Mouse (Mus musculus): ENCODE results near the gene Col24a1. TPM values are rescaled to one million over a fixed set of nuclear protein-coding genes. Genes with fewer than 3 reads are reported as not detected.

Gene Col24a1
- total RNA-seq (2021) (under 1 TPM in 1 of 2 experiments, not detected in 1; 0.07 TPM), polyA plus RNA-seq (2012; rRNA removed) (0.02 TPM in 1 of 2 replicates, not detected in the other)
- long read RNA-seq: 0 reads

GRCm38 (mm10) chr3:145292337-145293134 lies at the start of gene Col24a1:
Gene Col24a1 (plus strand): TSS chr3:145292472.
- no peak for DNase-seq

GRCm38 (mm10) chr3:145248040-145248439 lies 44.2 kb upstream of the Col24a1 start:
- no peak for DNase-seq

- DNase-seq: no peak
Observed at GRCm38 (mm10) chr3:145253066-145253465, 39.2 kb upstream of the Col24a1 start.

- DNase-seq: no peak
Observed at GRCm38 (mm10) chr3:145254764-145255396, 37.4 kb upstream of the Col24a1 start.

GRCm38 (mm10) chr3:145256647-145257046 lies 35.6 kb upstream of the Col24a1 start:
- DNase-seq: no peak

- no peak for DNase-seq
Observed at GRCm38 (mm10) chr3:145259678-145260077, 32.6 kb upstream of the Col24a1 start.

- no peak for DNase-seq
Observed at GRCm38 (mm10) chr3:145263131-145263530, 29.1 kb upstream of the Col24a1 start.

GRCm38 (mm10) chr3:145268066-145268465 lies 24.2 kb upstream of the Col24a1 start:
- DNase-seq: peak; percentile 19

GRCm38 (mm10) chr3:145274191-145274590 lies 18.1 kb upstream of the Col24a1 start:
- DNase-seq: no peak

GRCm38 (mm10) chr3:145293207-145293606 lies 935 bp downstream of the Col24a1 start:
- DNase-seq: no peak

GRCm38 (mm10) chr3:145293623-145294307 lies 1.5 kb downstream of the Col24a1 start:
- no peak for DNase-seq

- no peak for DNase-seq
Observed at GRCm38 (mm10) chr3:145299980-145300591, 7.8 kb downstream of the Col24a1 start.

GRCm38 (mm10) chr3:145305311-145305710 lies 13.0 kb downstream of the Col24a1 start:
- no peak for DNase-seq

- no peak for DNase-seq
Observed at GRCm38 (mm10) chr3:145307209-145307608, 14.9 kb downstream of the Col24a1 start.

- no peak for DNase-seq
Observed at GRCm38 (mm10) chr3:145320587-145321274, 28.5 kb downstream of the Col24a1 start.

- DNase-seq: no peak
Observed at GRCm38 (mm10) chr3:145325402-145325801, 33.1 kb downstream of the Col24a1 start.

- no peak for DNase-seq
Observed at GRCm38 (mm10) chr3:145331642-145332041, 39.4 kb downstream of the Col24a1 start.

- DNase-seq: no peak
Observed at GRCm38 (mm10) chr3:145334046-145334445, 41.8 kb downstream of the Col24a1 start.

GRCm38 (mm10) chr3:145337161-145337560 lies 44.9 kb downstream of the Col24a1 start:
- DNase-seq: no peak

GRCm38 (mm10) chr3:145339851-145340499 lies 47.7 kb downstream of the Col24a1 start:
- DNase-seq: no peak

- no peak for DNase-seq
Observed at GRCm38 (mm10) chr3:145348690-145349089, 56.4 kb downstream of the Col24a1 start.

Measured in adrenal gland, adult 2 months (tissue).